In the genomic region with DNA sequence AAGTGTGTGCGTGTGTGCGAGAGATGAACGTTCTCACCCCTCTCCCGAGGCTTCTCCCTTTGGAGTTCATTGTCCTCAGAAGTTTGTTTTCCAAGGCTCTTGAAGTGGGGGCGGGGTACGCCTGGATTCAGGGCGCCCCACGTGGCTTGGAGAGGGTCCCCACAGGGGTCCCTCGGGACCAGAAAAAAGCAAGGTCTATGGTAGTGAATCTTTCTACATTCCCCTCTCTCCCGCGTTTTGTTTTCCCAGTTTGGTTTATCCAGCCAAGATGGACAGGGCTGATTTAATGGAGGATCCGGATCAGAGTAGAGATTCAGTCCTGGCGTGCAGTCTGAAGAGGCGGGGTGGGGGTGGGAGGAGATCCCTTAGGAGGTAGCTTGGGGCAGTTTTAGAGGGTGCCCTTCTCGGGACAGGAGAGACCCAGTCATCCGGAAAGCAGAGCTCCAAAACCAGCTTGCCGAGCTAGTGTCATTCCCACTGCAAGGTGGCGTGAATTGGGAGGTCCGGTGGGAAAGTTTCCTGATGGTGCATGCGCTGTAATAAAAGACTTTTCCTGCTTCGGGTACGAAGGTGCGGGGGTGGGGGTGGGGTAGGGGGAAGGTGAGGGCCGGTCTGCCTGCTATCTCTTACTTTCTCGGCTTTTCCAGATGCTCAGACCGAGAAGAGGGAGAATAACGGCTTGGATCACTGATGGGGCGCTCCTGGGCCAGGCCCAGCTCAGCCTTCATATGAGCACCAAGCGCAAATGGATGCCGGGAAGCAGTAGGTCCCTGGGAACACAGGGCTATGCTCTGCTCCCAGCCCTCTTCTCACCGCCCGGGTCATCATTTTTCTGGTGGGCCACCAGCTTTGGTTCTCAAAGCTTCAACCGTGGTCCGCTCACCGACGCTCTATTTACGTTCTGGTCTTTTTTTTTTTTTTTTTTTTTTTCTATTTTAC, we compare ENCODE assay signal across 12 mouse cellular contexts. TPM values are rescaled to one million over a fixed set of nuclear protein-coding genes. Genes with fewer than 3 reads are reported as not detected.
DNase-seq lines count a peak whose midpoint lies in the region; ATAC-seq and TF ChIP-seq lines count a peak whose summit lies in the region.
"Had no signal": no experiment of that assay in that cellular context is flagged by ENCODE, and none has a peak within 500 bp of the region (broad histone marks: within the 10 kb centered on the region; RNA-seq: fewer than 3 reads in every experiment).

No protein-coding gene starts in this region.

- H3K4me3 ChIP-seq in heart, postnatal 0 days (ENCODE audit: low read depth, low read length) = no peak overlapping the region
- H3K4me3 ChIP-seq in embryonic facial prominence, embryonic 14.5 days (ENCODE audit: low read depth, low read length) = peak overlapping the region; percentile 10; the same call in 1 of the 2 replicates
- H3K4me3 ChIP-seq in intestine, embryonic 15.5 days (replicated peaks) = no peak overlapping the region
- H3K4me3 ChIP-seq in midbrain, embryonic 15.5 days = no peak overlapping the region

- no peak for DNase-seq in heart, postnatal 0 days (ENCODE audit: low spot score)
- DNase-seq in heart, postnatal 14 days = no peak
- DNase-seq in embryonic facial prominence, embryonic 14.5 days (ENCODE audit: low spot score) = no peak
- DNase-seq in yolk sac, embryonic 10.5 days (ENCODE audit: low spot score) = no peak
- no peak for DNase-seq in thymus, postnatal 25 days
- DNase-seq in ovary, postnatal 10 days (ENCODE audit: low spot score) = no peak

- no peak overlapping the region for H3K9ac ChIP-seq in heart, postnatal 0 days (replicated peaks; ENCODE audit: low read depth, low read length)
- no peak overlapping the region for H3K9ac ChIP-seq in embryonic facial prominence, embryonic 14.5 days (ENCODE audit: low read depth, low read length)
- H3K9ac ChIP-seq in intestine, embryonic 15.5 days = no peak overlapping the region
- H3K9ac ChIP-seq in midbrain, embryonic 15.5 days = no peak overlapping the region

- TF ChIP-seq CTCF in heart, postnatal 0 days (IDR thresholded peaks at IDR 0.05; ENCODE audit: low read depth) = no peak

- H3K4me1 ChIP-seq in heart, postnatal 0 days (ENCODE audit: control insufficient read depth, insufficient read depth) = no peaks in the 10 kb centered on the region
- peaks cover 4% of the 10 kb centered on the region; the same call in 1 of the 2 replicates for H3K4me1 ChIP-seq in embryonic facial prominence, embryonic 14.5 days (ENCODE audit: control insufficient read depth, insufficient read depth, low read length)
- H3K4me1 ChIP-seq in intestine, embryonic 15.5 days (replicated peaks) = 0 out of 2 replicates have a peak, but pooled peaks cover 8% of the 10 kb centered on the region
- H3K4me1 ChIP-seq in midbrain, embryonic 15.5 days = peaks cover 28% of the 10 kb centered on the region

- WGBS in heart, postnatal 0 days = 6% methylated on average over 37 of the region's 37 CpGs
- WGBS in embryonic facial prominence, embryonic 14.5 days = 1% methylated on average over 37 of the region's 37 CpGs
- 2% methylated on average over 37 of the region's 37 CpGs for WGBS in intestine, embryonic 15.5 days
- WGBS in midbrain, embryonic 15.5 days = 5% methylated on average over 37 of the region's 37 CpGs

- intact Hi-C loops in heart, postnatal 14 days (cut with DNase I) = no loop called here

- ATAC-seq in heart, postnatal 0 days (ENCODE audit: insufficient read depth, low read depth) = no peak
- ATAC-seq in embryonic facial prominence, embryonic 14.5 days (ENCODE audit: low read depth) = no peak
- ATAC-seq in intestine, embryonic 15.5 days = peak; percentile 66
- ATAC-seq in midbrain, embryonic 15.5 days (replicated peaks) = peak; percentile 48

- no peaks in the 10 kb centered on the region for H3K9me3 ChIP-seq in heart, postnatal 0 days (replicated peaks; ENCODE audit: control insufficient read depth, low read length)
- no peaks in the 10 kb centered on the region for H3K9me3 ChIP-seq in embryonic facial prominence, embryonic 14.5 days (ENCODE audit: control insufficient read depth, low read length)
- H3K9me3 ChIP-seq in intestine, embryonic 15.5 days = no peaks in the 10 kb centered on the region
- H3K9me3 ChIP-seq in midbrain, embryonic 15.5 days = no peaks in the 10 kb centered on the region

- no peak overlapping the region for H3K27ac ChIP-seq in heart, postnatal 0 days (ENCODE audit: low read depth)
- no peak overlapping the region for H3K27ac ChIP-seq in embryonic facial prominence, embryonic 14.5 days (replicated peaks; ENCODE audit: low read depth, low read length)
- no peak overlapping the region for H3K27ac ChIP-seq in intestine, embryonic 15.5 days
- H3K27ac ChIP-seq in midbrain, embryonic 15.5 days = no peak overlapping the region

- no peaks in the 10 kb centered on the region for H3K36me3 ChIP-seq in heart, postnatal 0 days (replicated peaks; ENCODE audit: control insufficient read depth, insufficient read depth, low read length)
- no peaks in the 10 kb centered on the region for H3K36me3 ChIP-seq in embryonic facial prominence, embryonic 14.5 days (ENCODE audit: control insufficient read depth, insufficient read depth, low read length)
- no peaks in the 10 kb centered on the region for H3K36me3 ChIP-seq in intestine, embryonic 15.5 days
- H3K36me3 ChIP-seq in midbrain, embryonic 15.5 days (replicated peaks) = no peaks in the 10 kb centered on the region

- peak overlapping the region; percentile 18; the same call in 1 of the 2 replicates for H3K4me2 ChIP-seq in heart, postnatal 0 days (ENCODE audit: low read depth, low read length)
- peak overlapping the region; percentile 30 for H3K4me2 ChIP-seq in embryonic facial prominence, embryonic 14.5 days (ENCODE audit: low read depth, low read length)
- H3K4me2 ChIP-seq in intestine, embryonic 15.5 days (replicated peaks) = 0 out of 2 replicates have a peak overlapping the region, but pooled peaks have one; percentile 22
- H3K4me2 ChIP-seq in midbrain, embryonic 15.5 days = peak overlapping the region; percentile 34

- H3K27me3 ChIP-seq in heart, postnatal 0 days (ENCODE audit: control insufficient read depth, insufficient read depth, low read length) = peaks cover 97% of the 10 kb centered on the region
- H3K27me3 ChIP-seq in embryonic facial prominence, embryonic 14.5 days (replicated peaks; ENCODE audit: control insufficient read depth, insufficient read depth, low read length) = peaks cover 97% of the 10 kb centered on the region
- peaks cover 69% of the 10 kb centered on the region for H3K27me3 ChIP-seq in intestine, embryonic 15.5 days (replicated peaks)
- H3K27me3 ChIP-seq in midbrain, embryonic 15.5 days (replicated peaks) = peaks cover 57% of the 10 kb centered on the region
- H3K27me3 ChIP-seq: CH12.LX had no signal

- no peak for TF ChIP-seq EP300 in heart, postnatal 0 days (IDR thresholded peaks at IDR 0.05; ENCODE audit: low read depth)

RNA-seq across cellular contexts. Expression of a gene that starts 8.1 kb away (rescaled TPM):
- not detected in 2 replicates for total RNA-seq in heart, postnatal 0 days (2014; rRNA removed; ENCODE audit: low replicate concordance)
- not detected in 2 replicates for polyA plus RNA-seq in heart, postnatal 0 days (2015; fragmentation: Nextera tagmentation; extraction: Ambion mirVana)
- not detected for total RNA-seq in heart, postnatal 14 days (2021)
- 0.21 TPM in 1 of 2 replicates, not detected in the other for polyA plus RNA-seq in embryonic facial prominence, embryonic 14.5 days (2014; fragmentation: Nextera tagmentation; extraction: Ambion mirVana)
- 0.19 TPM in 1 of 2 replicates, not detected in the other for polyA plus RNA-seq in intestine, embryonic 15.5 days (2015; fragmentation: Nextera tagmentation; extraction: Ambion mirVana)
- polyA plus RNA-seq in midbrain, embryonic 15.5 days (2015; fragmentation: Nextera tagmentation; extraction: Ambion mirVana) = 15.1 and 16.5 TPM in 2 replicates
- total RNA-seq: CH12.LX; left cerebral cortex, adult 18-20 months; megakaryocyte-erythroid progenitor cell, adult 5-6 weeks had no signal
- polyA plus RNA-seq: small intestine, adult 2 months had no signal

Comparison
In these comparisons a context has a peak if more than half of its experiments do, and no peak if none do; other contexts are left out.
1. ATAC-seq: peak in intestine, embryonic 15.5 days (single experiment) and midbrain, embryonic 15.5 days (single experiment); none in heart, postnatal 0 days (single experiment) and embryonic facial prominence, embryonic 14.5 days (single experiment).
2. RNA of a gene that starts 8.1 kb away (polyA plus RNA-seq): 15.1 to 16.5 TPM in midbrain, embryonic 15.5 days; 0.19 TPM in intestine, embryonic 15.5 days, not detected in heart, postnatal 0 days and 0.21 TPM in embryonic facial prominence, embryonic 14.5 days; every median in the first group is over 10 times any median in the second.
3. Peak in every context shown above with its lines, with median percentiles within 50 percentile points of each other: H3K4me2 ChIP-seq.